Mouse (Mus musculus): ENCODE data around the gene Rhov. TPM values are rescaled to one million over a fixed set of nuclear protein-coding genes. Genes with fewer than 3 reads are reported as not detected.

The Rhov gene
- polyA plus RNA-seq (2015; fragmentation: Nextera tagmentation; extraction: Ambion mirVana): 1.0 and 1.3 TPM in 2 replicates

DNA sequence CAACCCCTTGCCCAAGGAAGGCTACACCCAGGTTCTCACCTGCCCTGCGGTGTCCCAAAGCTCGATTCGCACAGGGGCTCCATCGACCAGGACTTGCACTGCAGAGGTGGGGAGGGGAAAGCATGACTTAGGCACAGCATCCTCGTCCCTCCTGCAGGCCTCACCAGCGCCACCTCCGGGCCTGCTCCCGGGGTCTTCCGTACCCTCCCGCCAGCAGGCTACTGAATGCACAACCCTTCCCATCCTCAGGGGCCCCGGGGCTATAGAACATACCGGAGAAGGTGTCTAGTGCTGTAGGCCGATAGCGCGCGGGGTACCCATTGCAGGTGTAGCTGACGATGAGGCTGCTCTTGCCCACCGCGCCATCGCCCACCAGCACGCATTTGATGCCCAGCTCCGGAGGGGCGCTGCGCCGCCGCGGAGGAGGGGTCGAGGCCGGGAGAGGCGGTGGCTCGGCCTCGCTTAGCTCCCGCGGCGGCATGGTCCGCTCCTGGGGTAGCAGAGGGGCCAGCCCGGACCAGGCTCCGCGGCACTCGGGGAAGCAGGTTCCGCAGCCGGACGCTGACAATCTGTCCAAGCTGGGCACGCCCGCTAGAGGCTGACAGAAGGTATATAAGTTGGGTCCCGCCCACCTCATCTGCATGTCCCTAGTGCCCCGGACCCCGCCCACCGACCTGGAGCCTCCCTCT is at the start of gene Rhov:
TSS of gene Rhov (minus strand) at position 630 of the 689 bp plus-strand sequence.
- no peaks in the 10 kb centered on the region for H3K36me3 ChIP-seq (ENCODE audit: control insufficient read depth, insufficient read depth)

DNA sequence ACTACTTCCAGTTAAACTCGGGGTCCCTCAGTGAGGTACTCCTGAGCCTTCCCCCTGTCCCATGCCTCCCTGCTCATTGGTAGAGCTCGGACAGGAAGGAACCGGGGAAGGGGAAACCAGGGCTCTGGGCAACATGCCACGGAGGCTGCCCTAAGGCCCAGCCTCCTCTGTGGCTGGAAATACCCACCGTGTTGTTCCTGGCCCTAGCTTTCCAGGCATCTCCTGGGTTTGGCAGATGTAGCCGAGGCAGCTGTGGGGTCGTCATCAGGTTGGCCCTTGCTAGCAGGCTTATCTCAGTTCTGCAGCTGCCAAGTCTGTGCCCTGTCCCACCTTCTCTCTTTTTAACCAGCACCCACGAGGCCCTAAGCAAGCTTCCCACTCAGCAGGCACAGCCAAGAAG is 49.5 kb upstream of the Rhov start:
- Histone ChIP-seq H3K27ac (ENCODE audit: low read length) (no peak overlapping the region), H3K4me1 (ENCODE audit: control insufficient read depth, insufficient read depth, low read length) (peaks cover 34% of the 10 kb centered on the region), H3K9me3 (replicated peaks; ENCODE audit: control insufficient read depth, low read length) (no peaks in the 10 kb centered on the region; the same call in 1 of the 2 replicates), H3K4me3 (ENCODE audit: low read length) (no peak overlapping the region), H3K27me3 (ENCODE audit: control insufficient read depth, insufficient read depth, low read length) (peaks cover 52% of the 10 kb centered on the region), H3K9ac (ENCODE audit: low read length) (no peak overlapping the region), H3K36me3 (ENCODE audit: control insufficient read depth, insufficient read depth) (no peaks in the 10 kb centered on the region), H3K4me2 (ENCODE audit: low read depth, low read length) (no peak overlapping the region)
- WGBS: 41% methylated on average over 8 of the region's 8 CpGs
- ATAC-seq (replicated peaks; ENCODE audit: extremely low read depth, insufficient read depth, low FRiP score): no peak

More for the DNA sequence above, at the start of gene Rhov:
- H3K4me2 ChIP-seq (ENCODE audit: low read depth, low read length): peak within 1 kb of the TSS; percentile 96
- ATAC-seq (replicated peaks; ENCODE audit: extremely low read depth, insufficient read depth, low FRiP score): peak; percentile 71; the same call in 1 of the 2 replicates
- H3K9me3 ChIP-seq (replicated peaks; ENCODE audit: control insufficient read depth, low read length): no peaks in the 10 kb centered on the region
- H3K27ac ChIP-seq (ENCODE audit: low read length): no peak within 1 kb of the TSS
- 0 out of 2 replicates have a peak, but pooled peaks cover 2% of the 10 kb centered on the region for H3K4me1 ChIP-seq (ENCODE audit: control insufficient read depth, insufficient read depth, low read length)
- peaks cover 11% of the 10 kb centered on the region for H3K27me3 ChIP-seq (ENCODE audit: control insufficient read depth, insufficient read depth, low read length)
- peak within 1 kb of the TSS; percentile 63 for H3K9ac ChIP-seq (ENCODE audit: low read length)
- H3K4me3 ChIP-seq (ENCODE audit: low read length): peak within 1 kb of the TSS; percentile 66
- WGBS: under 1% methylated on average over 48 of the region's 49 CpGs

DNA sequence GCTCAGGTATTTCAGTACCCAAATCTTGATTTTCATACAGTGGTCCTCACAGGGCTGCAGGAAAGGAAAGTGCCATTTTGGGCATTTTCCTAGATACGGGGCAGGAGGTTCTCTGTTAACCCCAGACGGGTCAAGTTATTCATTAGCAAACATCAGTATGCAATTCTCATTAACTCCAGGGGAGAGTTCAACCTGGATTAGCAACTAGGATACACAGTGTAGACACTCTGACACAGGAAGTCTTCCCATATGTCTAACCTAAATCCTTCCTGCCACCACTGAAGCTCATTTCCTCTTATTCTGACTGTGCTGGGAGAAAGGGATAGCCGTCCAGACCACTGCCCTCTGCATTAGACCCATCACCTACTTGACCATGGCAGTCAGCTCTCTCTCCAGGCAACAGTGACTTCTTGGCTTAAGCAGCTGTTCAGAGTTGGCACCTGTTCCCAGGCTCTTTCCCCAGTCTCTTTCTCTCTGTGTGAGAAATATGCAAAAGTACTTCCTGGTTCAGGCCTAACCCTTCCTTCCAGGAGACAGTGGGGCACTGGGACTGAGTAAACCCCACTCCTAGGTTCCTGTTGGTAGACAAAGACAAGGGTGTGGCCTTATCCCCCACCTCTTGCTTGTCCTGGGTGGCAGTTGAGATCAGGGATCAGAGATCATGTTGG is 47.1 kb upstream of the Rhov start:
- Histone ChIP-seq H3K27ac (ENCODE audit: low read length) (peak overlapping the region; percentile 3; the same call in 1 of the 2 replicates), H3K36me3 (ENCODE audit: control insufficient read depth, insufficient read depth) (no peaks in the 10 kb centered on the region), H3K4me1 (ENCODE audit: control insufficient read depth, insufficient read depth, low read length) (peaks cover 21% of the 10 kb centered on the region), H3K9me3 (replicated peaks; ENCODE audit: control insufficient read depth, low read length) (no peaks in the 10 kb centered on the region; the same call in 1 of the 2 replicates), H3K4me2 (ENCODE audit: low read depth, low read length) (no peak overlapping the region), H3K4me3 (ENCODE audit: low read length) (no peak overlapping the region), H3K9ac (ENCODE audit: low read length) (no peak overlapping the region), H3K27me3 (ENCODE audit: control insufficient read depth, insufficient read depth, low read length) (peaks cover 32% of the 10 kb centered on the region)
- no peak for ATAC-seq (replicated peaks; ENCODE audit: extremely low read depth, insufficient read depth, low FRiP score)
- WGBS: 71% methylated on average over 3 of the region's 3 CpGs

DNA sequence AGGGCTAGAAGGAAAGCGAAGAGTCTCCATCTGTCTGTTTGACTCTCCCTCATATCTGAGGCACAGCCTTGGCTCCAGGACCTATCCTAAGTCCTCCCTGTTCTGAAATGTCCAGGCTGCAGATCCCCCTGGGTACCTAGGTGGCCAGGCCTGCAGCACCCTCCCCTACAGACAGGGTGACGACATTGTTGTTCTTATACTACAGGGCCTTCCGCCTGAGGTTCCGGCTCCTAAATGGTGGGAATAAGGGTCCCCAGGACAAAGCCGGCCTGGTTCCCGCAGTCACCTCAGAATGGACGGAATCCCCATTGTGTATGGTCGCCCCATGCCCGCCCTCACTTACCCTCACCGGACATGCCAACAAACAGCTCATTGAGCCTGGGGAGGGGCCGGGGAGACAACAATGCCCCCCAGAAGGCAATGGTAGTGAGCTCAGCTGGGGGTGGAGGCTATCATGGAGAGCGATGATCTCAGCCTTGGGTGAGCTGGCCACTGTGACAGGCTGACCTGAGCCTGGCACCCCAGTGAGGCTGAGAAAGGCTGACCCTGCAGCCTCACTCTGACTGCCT is 43.8 kb upstream of the Rhov start:
- peak overlapping the region; percentile 64 for H3K27ac ChIP-seq (ENCODE audit: low read length)
- H3K9ac ChIP-seq (ENCODE audit: low read length): no peak overlapping the region
- ATAC-seq (replicated peaks; ENCODE audit: extremely low read depth, insufficient read depth, low FRiP score): peak; percentile 5; the same call in 1 of the 2 replicates
- WGBS: 65% methylated on average over 12 of the region's 12 CpGs
- no peak overlapping the region for H3K4me2 ChIP-seq (ENCODE audit: low read depth, low read length)
- H3K9me3 ChIP-seq (replicated peaks; ENCODE audit: control insufficient read depth, low read length): no peaks in the 10 kb centered on the region; the same call in 1 of the 2 replicates
- peaks cover 2% of the 10 kb centered on the region; the same call in 1 of the 2 replicates for H3K27me3 ChIP-seq (ENCODE audit: control insufficient read depth, insufficient read depth, low read length)
- no peak overlapping the region for H3K4me3 ChIP-seq (ENCODE audit: low read length)
- no peaks in the 10 kb centered on the region for H3K4me1 ChIP-seq (ENCODE audit: control insufficient read depth, insufficient read depth, low read length)
- H3K36me3 ChIP-seq (ENCODE audit: control insufficient read depth, insufficient read depth): no peaks in the 10 kb centered on the region

DNA sequence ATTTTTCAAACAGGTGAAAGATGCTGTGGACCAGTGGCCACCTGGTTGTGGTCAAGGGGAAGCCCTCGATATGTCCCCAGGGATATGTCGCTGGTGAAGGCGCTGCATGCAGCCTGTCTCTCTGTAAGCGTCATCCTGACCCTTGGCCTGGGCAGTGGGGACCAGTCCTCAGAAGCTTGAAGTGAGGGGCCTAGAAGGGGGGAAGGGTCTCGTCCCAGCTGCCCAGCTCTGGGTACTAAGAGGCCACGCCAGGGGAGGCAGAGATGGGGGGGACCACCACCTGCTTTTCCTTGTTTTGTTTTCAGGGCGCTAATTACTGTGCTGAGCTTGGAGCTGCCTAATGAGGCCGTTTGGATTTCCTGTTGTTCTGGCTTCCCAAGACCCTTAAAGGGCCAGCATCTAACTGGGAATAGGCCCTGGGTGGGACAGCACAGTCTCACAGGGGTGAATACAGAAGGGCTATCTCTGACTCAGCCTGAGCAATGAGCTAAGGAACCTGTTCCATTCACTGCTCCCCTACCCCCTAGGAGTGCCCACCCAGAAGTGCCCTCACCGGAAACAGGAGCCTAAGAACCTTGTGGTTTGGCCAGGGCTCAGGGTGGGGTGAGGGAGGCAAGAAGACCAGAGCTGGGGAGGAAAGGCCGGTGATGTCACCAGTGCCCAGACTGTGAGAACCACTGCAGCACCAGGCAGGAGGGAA is 42.9 kb upstream of the Rhov start:
- Histone ChIP-seq H3K9ac (ENCODE audit: low read length) (no peak overlapping the region), H3K4me2 (ENCODE audit: low read depth, low read length) (no peak overlapping the region), H3K9me3 (replicated peaks; ENCODE audit: control insufficient read depth, low read length) (no peaks in the 10 kb centered on the region; the same call in 1 of the 2 replicates), H3K4me1 (ENCODE audit: control insufficient read depth, insufficient read depth, low read length) (no peaks in the 10 kb centered on the region), H3K27ac (ENCODE audit: low read length) (peak overlapping the region; percentile 64), H3K27me3 (ENCODE audit: control insufficient read depth, insufficient read depth, low read length) (no peaks in the 10 kb centered on the region), H3K4me3 (ENCODE audit: low read length) (no peak overlapping the region), H3K36me3 (ENCODE audit: control insufficient read depth, insufficient read depth) (no peaks in the 10 kb centered on the region)
- peak; percentile 28; the same call in 1 of the 2 replicates for ATAC-seq (replicated peaks; ENCODE audit: extremely low read depth, insufficient read depth, low FRiP score)
- 36% methylated on average over 10 of the region's 10 CpGs for WGBS

DNA sequence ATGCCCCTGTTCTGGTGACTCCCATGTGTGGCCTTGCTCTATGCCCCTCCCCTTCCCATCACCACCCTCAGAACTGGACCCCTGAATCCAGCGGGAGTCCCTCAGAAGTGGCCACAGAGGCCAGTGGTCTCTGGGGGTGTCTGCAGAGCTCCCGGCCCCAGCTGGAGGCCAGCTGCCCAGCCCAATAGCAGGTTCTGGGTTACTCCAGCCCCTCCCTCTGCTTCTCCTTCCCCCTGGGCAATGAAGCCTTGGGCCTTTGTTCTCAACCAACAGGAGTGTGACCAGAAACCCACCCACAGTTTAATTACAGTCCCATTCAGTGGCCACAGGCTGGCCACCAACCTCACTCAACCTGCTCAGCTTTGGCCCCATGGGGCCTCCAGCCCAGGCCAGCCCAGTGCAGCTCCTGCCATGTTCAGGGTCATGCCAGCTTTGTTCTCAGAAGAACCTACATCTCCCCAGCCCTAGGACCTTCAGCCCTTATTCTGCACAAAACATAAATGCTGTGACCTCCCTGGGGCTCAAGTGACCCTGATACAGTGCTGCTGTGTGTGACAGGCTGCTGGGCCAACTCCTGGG is 41.4 kb upstream of the Rhov start:
- no peak for ATAC-seq (replicated peaks; ENCODE audit: extremely low read depth, insufficient read depth, low FRiP score)

DNA sequence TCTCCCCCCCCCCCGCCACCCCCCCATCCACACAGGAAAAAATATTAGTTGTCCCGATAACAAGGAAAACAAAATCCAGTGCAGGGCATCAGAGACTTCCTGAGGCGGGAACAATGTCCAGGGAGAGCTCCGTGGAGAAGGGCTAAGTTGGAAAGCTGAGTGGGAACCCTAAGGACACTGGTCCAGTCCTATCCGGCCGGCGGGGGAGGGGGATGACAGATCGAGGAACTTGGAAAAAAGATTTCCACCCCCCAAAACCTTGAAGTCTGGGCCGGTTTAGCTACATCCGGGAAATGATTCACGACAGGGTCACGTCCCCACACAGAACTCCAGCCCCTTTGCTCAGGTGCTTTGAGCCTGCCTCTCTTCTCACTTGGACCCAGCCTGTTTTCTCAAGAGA is 40.5 kb upstream of the Rhov start:
- Histone ChIP-seq H3K27me3 (ENCODE audit: control insufficient read depth, insufficient read depth, low read length) (no peaks in the 10 kb centered on the region), H3K4me2 (ENCODE audit: low read depth, low read length) (no peak overlapping the region), H3K27ac (ENCODE audit: low read length) (peak overlapping the region; percentile 50), H3K9ac (ENCODE audit: low read length) (no peak overlapping the region), H3K36me3 (ENCODE audit: control insufficient read depth, insufficient read depth) (no peaks in the 10 kb centered on the region), H3K9me3 (replicated peaks; ENCODE audit: control insufficient read depth, low read length) (no peaks in the 10 kb centered on the region; the same call in 1 of the 2 replicates), H3K4me3 (ENCODE audit: low read length) (no peak overlapping the region), H3K4me1 (ENCODE audit: control insufficient read depth, insufficient read depth, low read length) (no peaks in the 10 kb centered on the region)
- ATAC-seq (replicated peaks; ENCODE audit: extremely low read depth, insufficient read depth, low FRiP score): peak; percentile 56
- 41% methylated on average over 12 of the region's 12 CpGs for WGBS

More for the DNA sequence above, 41.4 kb upstream of the Rhov start:
- no peak overlapping the region for H3K9ac ChIP-seq (ENCODE audit: low read length)
- no peaks in the 10 kb centered on the region for H3K27me3 ChIP-seq (ENCODE audit: control insufficient read depth, insufficient read depth, low read length)
- no peaks in the 10 kb centered on the region for H3K4me1 ChIP-seq (ENCODE audit: control insufficient read depth, insufficient read depth, low read length)
- no peaks in the 10 kb centered on the region; the same call in 1 of the 2 replicates for H3K9me3 ChIP-seq (replicated peaks; ENCODE audit: control insufficient read depth, low read length)
- 65% methylated on average over 2 of the region's 2 CpGs for WGBS
- no peak overlapping the region for H3K4me3 ChIP-seq (ENCODE audit: low read length)
- H3K4me2 ChIP-seq (ENCODE audit: low read depth, low read length): no peak overlapping the region
- H3K36me3 ChIP-seq (ENCODE audit: control insufficient read depth, insufficient read depth): no peaks in the 10 kb centered on the region
- peak overlapping the region; percentile 50; the same call in 1 of the 2 replicates for H3K27ac ChIP-seq (ENCODE audit: low read length)

DNA sequence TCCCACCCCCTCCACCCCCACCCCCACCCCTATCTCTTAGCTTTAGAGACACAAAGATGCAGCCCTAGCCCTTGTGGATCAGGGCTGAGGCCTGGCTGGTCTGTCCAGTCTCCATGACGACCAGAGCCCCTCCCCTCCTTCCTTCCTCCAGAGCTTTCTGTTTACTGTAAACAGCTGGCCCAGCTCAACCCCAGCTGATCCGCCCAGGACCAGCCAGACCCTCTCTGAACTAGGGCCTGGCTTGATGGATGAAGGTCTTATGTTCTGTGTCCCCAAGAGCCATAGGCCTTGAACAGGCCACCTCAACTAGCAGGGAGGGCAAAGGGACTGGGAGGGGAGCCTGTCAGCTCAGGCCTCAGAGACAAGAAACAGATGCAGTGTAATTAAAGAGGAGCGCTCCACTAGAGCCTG is 33.7 kb upstream of the Rhov start:
- WGBS: 32% methylated on average over 3 of the region's 3 CpGs
- ATAC-seq (replicated peaks; ENCODE audit: extremely low read depth, insufficient read depth, low FRiP score): no peak
- peak overlapping the region; percentile 40; the same call in 1 of the 2 replicates for H3K27ac ChIP-seq (ENCODE audit: low read length)
- H3K9ac ChIP-seq (ENCODE audit: low read length): no peak overlapping the region
- no peaks in the 10 kb centered on the region for H3K27me3 ChIP-seq (ENCODE audit: control insufficient read depth, insufficient read depth, low read length)
- H3K36me3 ChIP-seq (ENCODE audit: control insufficient read depth, insufficient read depth): no peaks in the 10 kb centered on the region
- peaks cover 15% of the 10 kb centered on the region for H3K4me1 ChIP-seq (ENCODE audit: control insufficient read depth, insufficient read depth, low read length)
- no peak overlapping the region for H3K4me3 ChIP-seq (ENCODE audit: low read length)
- H3K4me2 ChIP-seq (ENCODE audit: low read depth, low read length): no peak overlapping the region
- no peaks in the 10 kb centered on the region for H3K9me3 ChIP-seq (replicated peaks; ENCODE audit: control insufficient read depth, low read length)

Measured in heart, embryonic 16.5 days (tissue).